10 mouse cellular contexts compared by ENCODE assay signal in the genomic region with DNA sequence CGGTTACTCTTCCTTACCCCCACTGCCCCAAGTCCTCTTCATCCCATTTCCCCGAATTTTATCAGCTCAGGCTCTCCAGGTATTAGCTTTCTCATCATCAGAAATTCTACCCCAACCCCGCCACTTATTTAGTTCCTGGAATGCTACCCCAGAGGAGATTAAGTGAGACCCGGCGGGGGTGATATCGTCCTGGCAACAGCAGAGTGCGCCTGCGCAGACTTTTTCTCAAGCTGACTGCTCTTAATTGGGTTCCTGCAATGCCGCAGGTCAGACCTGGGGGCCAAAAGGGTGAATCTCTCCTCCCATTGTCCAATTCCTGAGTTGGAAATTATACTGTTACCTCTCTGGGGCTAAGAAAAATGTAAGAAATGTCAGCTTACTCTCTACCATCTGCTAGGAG. TPM values are rescaled to one million over a fixed set of nuclear protein-coding genes. Genes with fewer than 3 reads are reported as not detected.
A peak's percentile ranks its signal among the peaks of the same experiment; 100 is the strongest.
DNase-seq lines count a peak whose midpoint lies in the region; ATAC-seq and TF ChIP-seq lines count a peak whose summit lies in the region.
"Had no signal": no experiment of that assay in that cellular context is flagged by ENCODE, and none has a peak within 500 bp of the region (broad histone marks: within the 10 kb centered on the region; RNA-seq: fewer than 3 reads in every experiment).

No protein-coding gene starts in this region.

- TF ChIP-seq EP300 in stomach, postnatal 0 days (optimal IDR thresholded peaks at IDR 0.05), result no peak

- 0 out of 2 replicates have a peak, but pooled peaks cover 5% of the 10 kb centered on the region for H3K27me3 ChIP-seq in forebrain, embryonic 14.5 days (replicated peaks; ENCODE audit: control insufficient read depth, insufficient read depth, low read length)
- peaks cover 69% of the 10 kb centered on the region for H3K27me3 ChIP-seq in midbrain, embryonic 12.5 days
- no peaks in the 10 kb centered on the region for H3K27me3 ChIP-seq in stomach, postnatal 0 days (ENCODE audit: control insufficient read depth, insufficient read depth, low read length)

- H3K4me2 ChIP-seq in forebrain, embryonic 14.5 days (ENCODE audit: low read length), result 0 out of 2 replicates have a peak overlapping the region, but pooled peaks have one; percentile 8
- peak overlapping the region; percentile 22 for H3K4me2 ChIP-seq in midbrain, embryonic 12.5 days (replicated peaks)
- H3K4me2 ChIP-seq in stomach, postnatal 0 days (replicated peaks; ENCODE audit: low read depth), result no peak overlapping the region

- no peak overlapping the region for H3K27ac ChIP-seq in layer of hippocampus, adult 2 months
- no peak overlapping the region for H3K27ac ChIP-seq in forebrain, embryonic 14.5 days (ENCODE audit: low read depth, low read length)
- no peak overlapping the region for H3K27ac ChIP-seq in midbrain, embryonic 12.5 days (replicated peaks)
- no peak overlapping the region for H3K27ac ChIP-seq in stomach, postnatal 0 days (replicated peaks)

- no peaks in the 10 kb centered on the region for H3K4me1 ChIP-seq in forebrain, embryonic 14.5 days (ENCODE audit: control insufficient read depth, insufficient read depth, low read length)
- H3K4me1 ChIP-seq in midbrain, embryonic 12.5 days, result no peaks in the 10 kb centered on the region
- H3K4me1 ChIP-seq in stomach, postnatal 0 days (replicated peaks; ENCODE audit: control insufficient read depth, insufficient read depth), result no peaks in the 10 kb centered on the region

- H3K9ac ChIP-seq in forebrain, embryonic 14.5 days (ENCODE audit: low read length), result no peak overlapping the region
- H3K9ac ChIP-seq in midbrain, embryonic 12.5 days (replicated peaks), result no peak overlapping the region
- H3K9ac ChIP-seq in stomach, postnatal 0 days (ENCODE audit: low read length), result no peak overlapping the region

- WGBS in forebrain, embryonic 14.5 days, result 34% methylated on average over 9 of the region's 9 CpGs
- 42% methylated on average over 9 of the region's 9 CpGs for WGBS in midbrain, embryonic 12.5 days
- WGBS in stomach, postnatal 0 days, result 40% methylated on average over 9 of the region's 9 CpGs

- no peaks in the 10 kb centered on the region for H3K36me3 ChIP-seq in forebrain, embryonic 14.5 days (ENCODE audit: control insufficient read depth, insufficient read depth, low read length)
- no peaks in the 10 kb centered on the region for H3K36me3 ChIP-seq in midbrain, embryonic 12.5 days
- H3K36me3 ChIP-seq in stomach, postnatal 0 days (ENCODE audit: control insufficient read depth, insufficient read depth, low read length), result no peaks in the 10 kb centered on the region

- H3K9me3 ChIP-seq in forebrain, embryonic 14.5 days (replicated peaks; ENCODE audit: control insufficient read depth, low read length), result no peaks in the 10 kb centered on the region
- no peaks in the 10 kb centered on the region for H3K9me3 ChIP-seq in midbrain, embryonic 12.5 days
- H3K9me3 ChIP-seq in stomach, postnatal 0 days (ENCODE audit: control insufficient read depth, low read length), result no peaks in the 10 kb centered on the region

- H3K4me3 ChIP-seq in layer of hippocampus, adult 2 months, result peak overlapping the region; percentile 22; the same call in 1 of the 2 replicates
- no peak overlapping the region for H3K4me3 ChIP-seq in forebrain, embryonic 14.5 days (ENCODE audit: low read depth, low read length)
- no peak overlapping the region for H3K4me3 ChIP-seq in midbrain, embryonic 12.5 days
- no peak overlapping the region for H3K4me3 ChIP-seq in stomach, postnatal 0 days (ENCODE audit: low read depth, low read length)

- no peak for DNase-seq in layer of hippocampus, adult 2 months (ENCODE audit: low spot score in 2 of 2)
- DNase-seq in layer of hippocampus, adult 9-10 months (ENCODE audit: low spot score), result no peak
- peak; percentile 40 for DNase-seq in embryo, embryonic 11 days
- DNase-seq in forebrain, embryonic 14.5 days (ENCODE audit: low spot score), result peak; percentile 31
- no peak for DNase-seq in stomach, postnatal 0 days (ENCODE audit: low spot score)
- DNase-seq in urinary bladder, postnatal 14 days (ENCODE audit: low spot score), result no peak
- no peak for DNase-seq in kidney, adult 9 months
- DNase-seq: cerebellum, adult 11 months had no signal

- no peak for TF ChIP-seq CTCF in layer of hippocampus, adult 2 months (conservative IDR thresholded peaks at IDR 0.05)
- TF ChIP-seq CTCF in stomach, postnatal 0 days (IDR thresholded peaks at IDR 0.05; ENCODE audit: low read depth), result no peak

- no peak for ATAC-seq in forebrain, embryonic 14.5 days
- ATAC-seq in midbrain, embryonic 12.5 days (ENCODE audit: low FRiP score, low read depth), result no peak
- no peak for ATAC-seq in stomach, postnatal 0 days (ENCODE audit: low FRiP score, low TSS enrichment)

RNA-seq across cellular contexts. Expression of gene Magee2, which starts 3.5 kb away (rescaled TPM):
- total RNA-seq in layer of hippocampus, adult 2 months (2021), result 10 to 100 TPM; 10.8 to 12.6 TPM
- polyA plus RNA-seq in forebrain, embryonic 14.5 days (2014; fragmentation: Nextera tagmentation; extraction: Ambion mirVana), result 9.3 and 15.3 TPM in 2 replicates
- polyA plus RNA-seq in midbrain, embryonic 12.5 days (2016; fragmentation: Nextera tagmentation; extraction: Ambion mirVana), result 9.1 and 9.3 TPM in 2 replicates
- polyA plus RNA-seq in stomach, postnatal 0 days (2015; fragmentation: Nextera tagmentation; extraction: Ambion mirVana), result 0.68 and 0.82 TPM in 2 replicates
- total RNA-seq: adrenal gland, adult 18-20 months had no signal

Comparison
In these comparisons a context has a peak if more than half of its experiments do, and no peak if none do; other contexts are left out.
1. DNase-seq: peak in embryo, embryonic 11 days (single experiment) and forebrain, embryonic 14.5 days (single experiment); none in layer of hippocampus, adult 2 months (0 of 2), layer of hippocampus, adult 9-10 months (single experiment), stomach, postnatal 0 days (single experiment), urinary bladder, postnatal 14 days (single experiment) and kidney, adult 9 months (single experiment).